In the genomic region with DNA sequence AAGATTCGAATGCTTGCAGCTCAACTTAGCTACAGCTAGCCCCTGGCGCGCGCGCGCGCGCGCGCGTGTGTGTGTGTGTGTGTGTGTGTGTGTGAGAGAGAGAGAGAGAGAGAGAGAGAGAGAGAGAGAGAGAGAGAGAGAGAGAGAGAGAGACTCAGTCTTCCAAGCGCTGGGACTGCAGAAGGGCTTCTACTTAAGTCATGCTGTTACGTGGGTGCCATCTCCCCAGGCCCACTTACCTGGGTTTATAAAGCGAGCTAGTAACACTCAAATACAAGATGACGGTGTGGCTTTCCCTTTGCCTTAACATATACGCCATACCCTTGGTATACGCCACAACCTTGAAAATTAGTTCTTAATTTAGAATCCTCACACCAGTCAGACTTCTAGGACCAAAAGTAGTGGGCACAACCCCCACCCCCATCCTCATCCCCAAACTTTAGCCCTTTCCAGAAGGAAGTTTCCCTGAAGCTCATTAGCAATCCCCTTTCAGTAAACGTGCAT, we compare ENCODE assay signal across 8 mouse cellular contexts. TPM values are rescaled to one million over a fixed set of nuclear protein-coding genes. Genes with fewer than 3 reads are reported as not detected.
DNase-seq lines count a peak whose midpoint lies in the region; ATAC-seq and TF ChIP-seq lines count a peak whose summit lies in the region.

No protein-coding gene starts in this region.

- no peaks in the 10 kb centered on the region for H3K36me3 ChIP-seq in heart, embryonic 12.5 days
- no peaks in the 10 kb centered on the region for H3K36me3 ChIP-seq in ES-Bruce4 (ENCODE audit: control insufficient read depth, insufficient read depth, low read length, poor library complexity, severe bottlenecking)
- no peaks in the 10 kb centered on the region for H3K36me3 ChIP-seq in forebrain, embryonic 15.5 days
- no peaks in the 10 kb centered on the region for H3K36me3 ChIP-seq in liver, embryonic 16.5 days (ENCODE audit: control insufficient read depth, insufficient read depth)

- H3K27ac ChIP-seq in heart, embryonic 12.5 days (ENCODE audit: poor library complexity, severe bottlenecking): peak overlapping the region; percentile 92
- peak overlapping the region; percentile 46 for H3K27ac ChIP-seq in ES-Bruce4 (ENCODE audit: insufficient read depth, low read length)
- H3K27ac ChIP-seq in forebrain, embryonic 15.5 days (replicated peaks): peak overlapping the region; percentile 93
- peak overlapping the region; percentile 95 for H3K27ac ChIP-seq in liver, embryonic 16.5 days (ENCODE audit: low read length)

- ATAC-seq in heart, embryonic 12.5 days (ENCODE audit: insufficient number of reproducible peaks, low FRiP score): no peak
- ATAC-seq in forebrain, embryonic 15.5 days (replicated peaks): no peak
- no peak for ATAC-seq in liver, embryonic 16.5 days (ENCODE audit: low read depth)

- no peaks in the 10 kb centered on the region for H3K27me3 ChIP-seq in heart, embryonic 12.5 days (replicated peaks)
- no peaks in the 10 kb centered on the region for H3K27me3 ChIP-seq in ES-Bruce4 (ENCODE audit: control insufficient read depth, insufficient read depth, low read length, poor library complexity, severe bottlenecking)
- H3K27me3 ChIP-seq in forebrain, embryonic 15.5 days: no peaks in the 10 kb centered on the region
- no peaks in the 10 kb centered on the region for H3K27me3 ChIP-seq in liver, embryonic 16.5 days (ENCODE audit: control insufficient read depth, insufficient read depth, low read depth, low read length)

- no peak for DNase-seq in heart, adult 8-10 months (ENCODE audit: low spot score)
- no peak for DNase-seq in adrenal gland, postnatal 10 days
- DNase-seq in gastrocnemius, postnatal 25 days: no peak
- no peak for DNase-seq in adrenal gland, adult (ENCODE audit: inconsistent age in 2 of 2, low spot score in 1 of 2)

- peak overlapping the region; percentile 61 for H3K4me3 ChIP-seq in heart, embryonic 12.5 days
- peak overlapping the region; percentile 57 for H3K4me3 ChIP-seq in ES-Bruce4 (ENCODE audit: low read depth, low read length)
- H3K4me3 ChIP-seq in forebrain, embryonic 15.5 days: peak overlapping the region; percentile 74
- peak overlapping the region; percentile 67 for H3K4me3 ChIP-seq in liver, embryonic 16.5 days (ENCODE audit: low read depth, low read length)

- peak overlapping the region; percentile 77 for H3K9ac ChIP-seq in heart, embryonic 12.5 days
- H3K9ac ChIP-seq in ES-Bruce4 (ENCODE audit: low read depth, poor library complexity, severe bottlenecking): peak overlapping the region; percentile 39
- peak overlapping the region; percentile 80 for H3K9ac ChIP-seq in forebrain, embryonic 15.5 days (replicated peaks)
- H3K9ac ChIP-seq in liver, embryonic 16.5 days (ENCODE audit: low read depth, low read length): peak overlapping the region; percentile 75

- H3K4me1 ChIP-seq in heart, embryonic 12.5 days (replicated peaks): peaks cover 11% of the 10 kb centered on the region
- H3K4me1 ChIP-seq in ES-Bruce4 (ENCODE audit: control insufficient read depth, insufficient read depth, low read length): peaks cover 6% of the 10 kb centered on the region
- peaks cover 13% of the 10 kb centered on the region for H3K4me1 ChIP-seq in forebrain, embryonic 15.5 days
- peaks cover 38% of the 10 kb centered on the region for H3K4me1 ChIP-seq in liver, embryonic 16.5 days (ENCODE audit: control insufficient read depth, low read depth, low read length)

- TF ChIP-seq POLR2A in ES-Bruce4 (IDR thresholded peaks at IDR 0.05; ENCODE audit: insufficient read depth, low read length): no peak

- peak overlapping the region; percentile 78 for H3K4me2 ChIP-seq in heart, embryonic 12.5 days
- H3K4me2 ChIP-seq in forebrain, embryonic 15.5 days (replicated peaks): peak overlapping the region; percentile 94
- peak overlapping the region; percentile 72 for H3K4me2 ChIP-seq in liver, embryonic 16.5 days (ENCODE audit: low read depth, low read length)

- WGBS in heart, embryonic 12.5 days: 10% methylated on average over 18 of the region's 18 CpGs
- WGBS in forebrain, embryonic 15.5 days: 7% methylated on average over 18 of the region's 18 CpGs
- WGBS in liver, embryonic 16.5 days (ENCODE audit: insufficient replicate concordance): 20% methylated on average over 18 of the region's 18 CpGs

- no peak for TF ChIP-seq CTCF in ES-Bruce4 (IDR thresholded peaks at IDR 0.05; ENCODE audit: low read depth, low read length)

- H3K9me3 ChIP-seq in heart, embryonic 12.5 days (replicated peaks): no peaks in the 10 kb centered on the region
- H3K9me3 ChIP-seq in ES-Bruce4 (replicated peaks; ENCODE audit: control insufficient read depth, insufficient read depth, low read length, poor library complexity, severe bottlenecking): no peaks in the 10 kb centered on the region
- H3K9me3 ChIP-seq in forebrain, embryonic 15.5 days: no peaks in the 10 kb centered on the region
- H3K9me3 ChIP-seq in liver, embryonic 16.5 days (replicated peaks; ENCODE audit: control insufficient read depth, low read length): no peaks in the 10 kb centered on the region

- TF ChIP-seq EP300 in ES-Bruce4 (IDR thresholded peaks at IDR 0.05; ENCODE audit: insufficient read depth, low read depth, low read length): no peak

RNA-seq across cellular contexts. Expression of a gene that starts 25.9 kb away (rescaled TPM):
- polyA plus RNA-seq in heart, embryonic 12.5 days (2016; fragmentation: Nextera tagmentation; extraction: Ambion mirVana): 216 and 231 TPM in 2 replicates
- total RNA-seq in heart, adult 8-10 months (2022): 10 to 100 TPM in 1 of 4 experiments, 1 to 10 TPM in 3; 7.5 to 10.2 (median 9.4) TPM
- polyA plus RNA-seq in ES-Bruce4 (2011; ENCODE audit: insufficient read depth, insufficient read length, low read depth, missing spikeins): 329 and 359 TPM in 2 replicates
- 253 and 267 TPM in 2 replicates for polyA plus RNA-seq in forebrain, embryonic 15.5 days (2015; fragmentation: Nextera tagmentation; extraction: Ambion mirVana)
- polyA plus RNA-seq in liver, embryonic 16.5 days (2015; fragmentation: Nextera tagmentation; extraction: Ambion mirVana): 131 and 147 TPM in 2 replicates
- 100 to 1,000 TPM; 226 to 239 TPM for total RNA-seq in adrenal gland, postnatal 10 days (2021)
- total RNA-seq in gastrocnemius, postnatal 25 days (2021): 10 to 100 TPM; 11.8 to 12.5 TPM
